In the genomic region with DNA sequence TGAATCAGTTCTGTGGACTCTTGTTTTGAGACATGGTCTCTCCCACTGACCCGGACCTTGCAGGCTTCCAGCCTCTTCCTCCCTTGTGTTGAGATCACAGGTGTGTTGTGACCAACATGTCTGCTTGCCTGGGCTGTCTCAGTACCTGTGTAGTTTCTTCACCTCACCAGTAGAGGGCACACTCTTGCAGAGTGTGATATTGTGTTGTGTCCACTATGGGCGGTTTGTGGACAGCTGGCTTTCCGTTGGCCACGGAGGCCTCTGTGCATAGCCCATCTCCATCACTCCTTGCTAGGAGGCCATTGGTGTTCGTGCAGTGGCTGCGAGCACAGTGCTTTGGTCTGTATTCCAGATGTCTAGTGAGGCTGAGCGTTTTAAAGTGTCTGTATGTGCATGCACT, we compare ENCODE assay signal across 19 mouse cellular contexts. TPM values are rescaled to one million over a fixed set of nuclear protein-coding genes. Genes with fewer than 3 reads are reported as not detected.
DNase-seq lines count a peak whose midpoint lies in the region; ATAC-seq and TF ChIP-seq lines count a peak whose summit lies in the region.
"Had no signal": no experiment of that assay in that cellular context is flagged by ENCODE, and none has a peak within 500 bp of the region (broad histone marks: within the 10 kb centered on the region; RNA-seq: fewer than 3 reads in every experiment).

No protein-coding gene starts in this region.

- WGBS in hindbrain, postnatal 0 days, result 95% methylated on average over 7 of the region's 7 CpGs
- WGBS in hindbrain, embryonic 10.5 days, result 96% methylated on average over 7 of the region's 7 CpGs
- WGBS in lung, embryonic 14.5 days, result 91% methylated on average over 7 of the region's 7 CpGs
- whole genome bisulfite sequencing in small intestine, adult 2 months, result 96% methylated on average over 7 of the region's 7 CpGs

- TF ChIP-seq EP300 in MEL (IDR thresholded peaks at IDR 0.05; ENCODE audit: low read depth in 1 of 2, low read length in 2 of 2), result no peak

- no peak overlapping the region for H3K4me2 ChIP-seq in hindbrain, postnatal 0 days (ENCODE audit: low read depth, low read length)
- no peak overlapping the region for H3K4me2 ChIP-seq in lung, embryonic 14.5 days
- H3K4me2 ChIP-seq: embryonic facial prominence, embryonic 13.5 days; heart, embryonic 13.5 days; hindbrain, embryonic 13.5 days; lung, embryonic 15.5 days had no signal

- no peak for DNase-seq in hindbrain, postnatal 0 days (ENCODE audit: low spot score)
- DNase-seq in hindbrain, embryonic 10.5 days (ENCODE audit: low spot score), result no peak
- no peak for DNase-seq in lung, embryonic 14.5 days
- DNase-seq in lung, adult 18-20 months, result no peak
- DNase-seq in MEL (ENCODE audit: low read depth, low spot score), result no peak
- no peak for DNase-seq in adrenal gland, postnatal 10 days
- no peak for DNase-seq in adrenal gland, adult (ENCODE audit: inconsistent age in 2 of 2, low spot score in 1 of 2)
- DNase-seq: B cell, adult 2 months; cerebellum, adult 2 months; kidney, adult 11 months; kidney, postnatal 36 days; thymus, postnatal 14 days had no signal

- no peak overlapping the region for H3K27ac ChIP-seq in hindbrain, postnatal 0 days
- H3K27ac ChIP-seq in hindbrain, embryonic 10.5 days, result no peak overlapping the region
- no peak overlapping the region for H3K27ac ChIP-seq in lung, embryonic 14.5 days (ENCODE audit: low read depth)
- no peak overlapping the region for H3K27ac ChIP-seq in MEL (ENCODE audit: control insufficient read depth, low read depth, low read length)
- H3K27ac ChIP-seq in small intestine, adult 2 months (ENCODE audit: insufficient read depth, low read depth, low read length), result no peak overlapping the region
- H3K27ac ChIP-seq: embryonic facial prominence, embryonic 13.5 days; forebrain, embryonic 10.5 days; heart, embryonic 13.5 days; hindbrain, embryonic 13.5 days; lung, embryonic 15.5 days had no signal

- TF ChIP-seq CTCF in hindbrain, postnatal 0 days (IDR thresholded peaks at IDR 0.05; ENCODE audit: low read depth), result peak; percentile 39
- TF ChIP-seq CTCF in lung, embryonic 14.5 days (IDR thresholded peaks at IDR 0.05; ENCODE audit: low read depth), result peak; percentile 38; the same call in 1 of the 2 replicates
- TF ChIP-seq CTCF in MEL (IDR thresholded peaks at IDR 0.05 in 2 of 3, conservative IDR thresholded peaks at IDR 0.05 in 1 of 3; ENCODE audit: control insufficient read depth in 1 of 3, insufficient read depth in 1 of 3, low read depth in 2 of 3, low read length in 3 of 3, poor library complexity in 1 of 3, severe bottlenecking in 1 of 3), result peak; percentile 21 to 55 (median 25); a peak in 4 of 6 replicates
- TF ChIP-seq CTCF in small intestine, adult 2 months (IDR thresholded peaks at IDR 0.05; ENCODE audit: extremely low read depth, insufficient read length, insufficient replicate concordance, low read depth, low read length), result peak; percentile 34; the same call in 1 of the 2 replicates

- no peak overlapping the region for H3K9ac ChIP-seq in hindbrain, postnatal 0 days (replicated peaks; ENCODE audit: low read length)
- no peak overlapping the region for H3K9ac ChIP-seq in lung, embryonic 14.5 days
- no peak overlapping the region for H3K9ac ChIP-seq in MEL (ENCODE audit: control insufficient read depth, low read depth, low read length, poor library complexity, severe bottlenecking)
- H3K9ac ChIP-seq: embryonic facial prominence, embryonic 13.5 days; heart, embryonic 13.5 days; hindbrain, embryonic 13.5 days; lung, embryonic 15.5 days had no signal

- H3K4me1 ChIP-seq in hindbrain, postnatal 0 days (ENCODE audit: insufficient read depth, low read length), result peaks cover 4% of the 10 kb centered on the region; the same call in 1 of the 2 replicates
- peaks cover 18% of the 10 kb centered on the region; the same call in 1 of the 2 replicates for H3K4me1 ChIP-seq in hindbrain, embryonic 10.5 days (replicated peaks)
- H3K4me1 ChIP-seq in lung, embryonic 14.5 days (ENCODE audit: insufficient read depth), result no peaks in the 10 kb centered on the region
- 0 out of 4 replicates have a peak, but pooled peaks cover 0 to 8% of the 10 kb centered on the region in 2 experiments for H3K4me1 ChIP-seq in MEL (ENCODE audit: control insufficient read depth in 1 of 2, insufficient read depth in 2 of 2, low read length in 2 of 2)
- peaks cover 44% of the 10 kb centered on the region for H3K4me1 ChIP-seq in small intestine, adult 2 months (ENCODE audit: control insufficient read depth, insufficient read depth, insufficient read length, low read length)

- TF ChIP-seq RAD21 in MEL (IDR thresholded peaks at IDR 0.05; ENCODE audit: low read depth, low read length), result no peak

- no peak overlapping the region for H3K4me3 ChIP-seq in hindbrain, postnatal 0 days (ENCODE audit: low read length)
- no peak overlapping the region for H3K4me3 ChIP-seq in hindbrain, embryonic 10.5 days
- H3K4me3 ChIP-seq in lung, embryonic 14.5 days (ENCODE audit: low read depth, low read length), result no peak overlapping the region
- no peak overlapping the region for H3K4me3 ChIP-seq in MEL (ENCODE audit: control insufficient read depth in 1 of 2, insufficient read depth in 1 of 2, low read depth in 2 of 2, low read length in 2 of 2)
- H3K4me3 ChIP-seq in small intestine, adult 2 months (ENCODE audit: low read depth, low read length), result no peak overlapping the region
- H3K4me3 ChIP-seq: embryonic facial prominence, embryonic 13.5 days; forebrain, embryonic 10.5 days; heart, embryonic 13.5 days; hindbrain, embryonic 13.5 days; lung, embryonic 15.5 days had no signal

- H3K27me3 ChIP-seq in hindbrain, postnatal 0 days (ENCODE audit: insufficient read depth, low read length), result no peaks in the 10 kb centered on the region
- no peaks in the 10 kb centered on the region for H3K27me3 ChIP-seq in hindbrain, embryonic 10.5 days (ENCODE audit: insufficient read depth, poor library complexity, severe bottlenecking)
- H3K27me3 ChIP-seq in lung, embryonic 14.5 days (ENCODE audit: insufficient read depth, low read length), result no peaks in the 10 kb centered on the region
- H3K27me3 ChIP-seq in MEL (ENCODE audit: control insufficient read depth in 1 of 2, insufficient read depth in 2 of 2, low read length in 2 of 2), result no peaks in the 10 kb centered on the region; a peak in 1 of 4 replicates
- no peaks in the 10 kb centered on the region for H3K27me3 ChIP-seq in small intestine, adult 2 months (ENCODE audit: control insufficient read depth, insufficient read depth, low read length)
- H3K27me3 ChIP-seq: embryonic facial prominence, embryonic 13.5 days; heart, embryonic 13.5 days; hindbrain, embryonic 13.5 days; lung, embryonic 15.5 days had no signal

- TF ChIP-seq POLR2A in MEL (IDR thresholded peaks at IDR 0.05; ENCODE audit: control insufficient read depth in 1 of 2, insufficient read depth in 1 of 2, low read depth in 1 of 2, low read length in 2 of 2, poor library complexity in 1 of 2), result no peak
- TF ChIP-seq POLR2A in small intestine, adult 2 months (IDR thresholded peaks at IDR 0.05; ENCODE audit: low read depth, low read length), result no peak

- ATAC-seq in hindbrain, postnatal 0 days, result no peak
- no peak for ATAC-seq in lung, embryonic 14.5 days (ENCODE audit: insufficient read depth)
- ATAC-seq: midbrain, embryonic 16.5 days had no signal

- no peaks in the 10 kb centered on the region for H3K79me2 ChIP-seq in MEL (ENCODE audit: control insufficient read depth, insufficient read depth, low read length, poor library complexity)

- H3K9me3 ChIP-seq in hindbrain, postnatal 0 days (ENCODE audit: low read length), result no peaks in the 10 kb centered on the region
- peaks cover 5% of the 10 kb centered on the region; the same call in 1 of the 2 replicates for H3K9me3 ChIP-seq in hindbrain, embryonic 10.5 days
- no peaks in the 10 kb centered on the region for H3K9me3 ChIP-seq in lung, embryonic 14.5 days (ENCODE audit: low read depth, low read length)
- no peaks in the 10 kb centered on the region for H3K9me3 ChIP-seq in MEL (replicated peaks; ENCODE audit: insufficient read depth, low read length)
- H3K9me3 ChIP-seq: hindbrain, embryonic 13.5 days; lung, embryonic 15.5 days had no signal

- H3K36me3 ChIP-seq in hindbrain, postnatal 0 days (ENCODE audit: insufficient read depth, low read length), result no peaks in the 10 kb centered on the region
- H3K36me3 ChIP-seq in hindbrain, embryonic 10.5 days, result no peaks in the 10 kb centered on the region
- no peaks in the 10 kb centered on the region for H3K36me3 ChIP-seq in lung, embryonic 14.5 days (ENCODE audit: insufficient read depth)
- peaks cover 0 to 4% of the 10 kb centered on the region in 2 experiments; a peak in 2 of 4 replicates for H3K36me3 ChIP-seq in MEL (ENCODE audit: control insufficient read depth in 1 of 2, insufficient read depth in 2 of 2, low read length in 2 of 2)
- peaks cover 19% of the 10 kb centered on the region for H3K36me3 ChIP-seq in small intestine, adult 2 months (ENCODE audit: control insufficient read depth, insufficient read depth, low read length)
- H3K36me3 ChIP-seq: hindbrain, embryonic 13.5 days; lung, embryonic 15.5 days had no signal

RNA-seq across cellular contexts. Expression of gene Itpr3, which starts 20.0 kb away (rescaled TPM):
- total RNA-seq in hindbrain, postnatal 0 days (2014; rRNA removed), result 2.3 and 4.0 TPM in 2 replicates
- polyA plus RNA-seq in hindbrain, postnatal 0 days (2015; fragmentation: Nextera tagmentation; extraction: Ambion mirVana), result 0.58 TPM in 2 replicates
- polyA plus RNA-seq in hindbrain, embryonic 10.5 days (2016; fragmentation: Nextera tagmentation; extraction: Ambion mirVana), result 1.8 and 2.0 TPM in 2 replicates
- 5.1 and 5.8 TPM in 2 replicates for polyA plus RNA-seq in lung, embryonic 14.5 days (2014; fragmentation: Nextera tagmentation; extraction: Ambion mirVana)
- 7.3 and 9.7 TPM in 2 replicates for total RNA-seq in MEL (2012; rRNA removed)
- 10 to 100 TPM in 1 of 2 experiments, not detected in 1; 11.4 TPM for polyA plus RNA-seq in MEL (2012; ENCODE audit: insufficient read depth in 1 of 2, insufficient read length in 2 of 2, low read depth in 1 of 2, low replicate concordance in 2 of 2, missing spikeins in 1 of 2)
- polyA plus RNA-seq in small intestine, adult 2 months (2012; rRNA removed), result 46.1 and 66.7 TPM in 2 replicates
- 1 to 10 TPM; 8.7 to 9.7 TPM for total RNA-seq in adrenal gland, postnatal 10 days (2021)

RNA-seq across cellular contexts. Expression of gene Bak1, which starts 48.3 kb away (rescaled TPM):
- total RNA-seq in hindbrain, postnatal 0 days (2014; rRNA removed), result 62.9 and 70.8 TPM in 2 replicates
- polyA plus RNA-seq in hindbrain, postnatal 0 days (2015; fragmentation: Nextera tagmentation; extraction: Ambion mirVana), result 4.0 and 4.2 TPM in 2 replicates
- 2.9 and 6.6 TPM in 2 replicates for polyA plus RNA-seq in hindbrain, embryonic 10.5 days (2016; fragmentation: Nextera tagmentation; extraction: Ambion mirVana)
- polyA plus RNA-seq in lung, embryonic 14.5 days (2014; fragmentation: Nextera tagmentation; extraction: Ambion mirVana), result 12.0 and 13.8 TPM in 2 replicates
- total RNA-seq in MEL (2012; rRNA removed), result 66.8 and 75.4 TPM in 2 replicates
- 100 to 1,000 TPM in 1 of 2 experiments, not detected in 1; 150 TPM for polyA plus RNA-seq in MEL (2012; ENCODE audit: insufficient read depth in 1 of 2, insufficient read length in 2 of 2, low read depth in 1 of 2, low replicate concordance in 2 of 2, missing spikeins in 1 of 2)
- polyA plus RNA-seq in small intestine, adult 2 months (2012; rRNA removed), result 113 and 265 TPM in 2 replicates
- 10 to 100 TPM; 35.4 to 42.4 TPM for total RNA-seq in adrenal gland, postnatal 10 days (2021)

RNA-seq across cellular contexts. Expression of gene Uqcc2, which starts 56.6 kb away (rescaled TPM):
- total RNA-seq in hindbrain, postnatal 0 days (2014; rRNA removed), result 230 and 283 TPM in 2 replicates
- 427 and 445 TPM in 2 replicates for polyA plus RNA-seq in hindbrain, postnatal 0 days (2015; fragmentation: Nextera tagmentation; extraction: Ambion mirVana)
- 395 and 442 TPM in 2 replicates for polyA plus RNA-seq in hindbrain, embryonic 10.5 days (2016; fragmentation: Nextera tagmentation; extraction: Ambion mirVana)
- 309 and 315 TPM in 2 replicates for polyA plus RNA-seq in lung, embryonic 14.5 days (2014; fragmentation: Nextera tagmentation; extraction: Ambion mirVana)
- 270 and 329 TPM in 2 replicates for total RNA-seq in MEL (2012; rRNA removed)
- polyA plus RNA-seq in MEL (2012; ENCODE audit: insufficient read depth in 1 of 2, insufficient read length in 2 of 2, low read depth in 1 of 2, low replicate concordance in 2 of 2, missing spikeins in 1 of 2), result 100 to 1,000 TPM in 1 of 2 experiments, not detected in 1; 176 TPM
- polyA plus RNA-seq in small intestine, adult 2 months (2012; rRNA removed), result 103 and 126 TPM in 2 replicates
- total RNA-seq in adrenal gland, postnatal 10 days (2021), result 100 to 1,000 TPM; 152 to 180 TPM
